Mouse (Mus musculus): ENCODE results near the gene Wdr38. TPM values are rescaled to one million over a fixed set of nuclear protein-coding genes. Genes with fewer than 3 reads are reported as not detected.

The Wdr38 gene
- polyA plus RNA-seq, 1 experiment: 0.59 TPM

DNA sequence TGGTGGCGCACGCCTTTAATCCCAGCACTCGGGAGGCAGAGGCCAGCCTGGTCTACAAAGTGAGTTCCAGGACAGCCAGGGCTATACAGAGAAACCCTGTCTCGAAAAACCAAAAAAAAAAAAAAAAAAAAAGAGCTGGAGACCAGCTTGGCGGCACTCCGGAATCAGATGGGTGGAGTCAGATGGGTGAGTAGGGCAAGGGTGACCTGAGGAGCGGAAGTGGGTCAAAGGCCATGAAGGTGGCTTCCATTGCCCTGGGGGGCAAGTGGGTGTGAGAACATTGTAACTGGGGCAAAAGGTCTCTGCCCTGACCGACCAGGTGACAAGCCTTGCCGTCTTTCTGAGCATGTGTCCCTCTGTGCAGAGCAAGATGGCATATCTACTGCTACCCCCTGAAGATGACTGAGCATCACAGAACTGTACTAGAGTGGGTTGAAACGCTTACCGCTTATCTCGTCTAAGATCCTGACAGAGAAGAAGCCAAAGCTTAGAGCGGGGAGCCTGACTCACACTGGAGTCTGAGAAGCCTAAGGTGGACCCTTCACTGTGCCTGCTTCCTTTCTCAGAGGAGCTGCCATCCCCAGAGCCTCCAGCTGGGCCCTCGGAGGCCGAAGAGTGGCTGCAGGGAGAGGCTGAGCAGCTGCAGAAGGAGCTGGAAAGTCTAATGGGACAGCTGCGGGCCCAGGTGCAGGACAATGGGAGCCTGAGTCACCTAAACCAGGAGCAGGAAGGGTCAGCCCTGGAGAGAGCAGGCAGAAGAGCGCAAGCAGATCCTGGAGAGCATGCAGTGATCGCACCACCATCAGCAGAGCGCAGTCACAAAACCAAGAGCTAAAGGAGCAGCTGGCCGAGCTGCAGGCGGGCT, 21.1 kb upstream of the Wdr38 start:
- Histone ChIP-seq H3K27me3 (replicated peaks; ENCODE audit: control insufficient read depth, insufficient read depth, low read length) (no peaks in the 10 kb centered on the region), H3K4me3 (ENCODE audit: insufficient read depth, low read depth, low read length) (no peak overlapping the region), H3K4me1 (ENCODE audit: control insufficient read depth, insufficient read depth, low read length) (no peaks in the 10 kb centered on the region), H3K36me3 (ENCODE audit: control insufficient read depth, insufficient read depth, low read length) (no peaks in the 10 kb centered on the region), H3K27ac (ENCODE audit: insufficient read depth, low read depth, low read length) (no peak overlapping the region)
- DNase-seq: no peak
- 85% methylated on average over 21 of the region's 21 CpGs for WGBS
- no peak for TF ChIP-seq CTCF (conservative IDR thresholded peaks at IDR 0.05; ENCODE audit: insufficient read depth, insufficient read length, low read depth, low read length)
- TF ChIP-seq POLR2A (IDR thresholded peaks at IDR 0.05; ENCODE audit: low read depth, low read length): no peak

DNA sequence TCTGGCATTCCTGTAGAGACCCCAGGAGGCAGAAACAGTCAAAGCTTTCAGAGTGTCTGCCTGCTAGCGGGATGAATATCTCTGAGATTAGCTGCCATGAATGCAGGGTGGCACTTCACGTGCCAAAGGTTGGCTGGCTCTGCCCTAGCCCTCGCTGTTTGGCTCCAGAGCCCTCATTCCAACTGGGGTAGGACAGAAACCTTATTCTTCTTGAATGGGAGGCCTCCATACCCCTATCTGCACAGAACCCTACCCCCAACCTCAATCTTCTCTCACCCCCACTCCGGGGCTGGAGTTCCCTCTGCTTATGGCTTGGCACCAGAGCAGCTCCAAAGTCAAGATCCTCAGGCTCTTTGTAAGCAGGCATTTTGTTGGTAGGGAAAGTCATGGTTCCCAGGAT, 19.4 kb upstream of the Wdr38 start:
- no peaks in the 10 kb centered on the region for H3K27me3 ChIP-seq (replicated peaks; ENCODE audit: control insufficient read depth, insufficient read depth, low read length)
- 84% methylated on average over 4 of the region's 4 CpGs for WGBS
- H3K4me1 ChIP-seq (ENCODE audit: control insufficient read depth, insufficient read depth, low read length): no peaks in the 10 kb centered on the region
- no peak for TF ChIP-seq POLR2A (IDR thresholded peaks at IDR 0.05; ENCODE audit: low read depth, low read length)
- no peak for TF ChIP-seq CTCF (conservative IDR thresholded peaks at IDR 0.05; ENCODE audit: insufficient read depth, insufficient read length, low read depth, low read length)
- H3K4me3 ChIP-seq (ENCODE audit: insufficient read depth, low read depth, low read length): no peak overlapping the region
- no peak for DNase-seq
- H3K36me3 ChIP-seq (ENCODE audit: control insufficient read depth, insufficient read depth, low read length): no peaks in the 10 kb centered on the region
- no peak overlapping the region for H3K27ac ChIP-seq (ENCODE audit: insufficient read depth, low read depth, low read length)

DNA sequence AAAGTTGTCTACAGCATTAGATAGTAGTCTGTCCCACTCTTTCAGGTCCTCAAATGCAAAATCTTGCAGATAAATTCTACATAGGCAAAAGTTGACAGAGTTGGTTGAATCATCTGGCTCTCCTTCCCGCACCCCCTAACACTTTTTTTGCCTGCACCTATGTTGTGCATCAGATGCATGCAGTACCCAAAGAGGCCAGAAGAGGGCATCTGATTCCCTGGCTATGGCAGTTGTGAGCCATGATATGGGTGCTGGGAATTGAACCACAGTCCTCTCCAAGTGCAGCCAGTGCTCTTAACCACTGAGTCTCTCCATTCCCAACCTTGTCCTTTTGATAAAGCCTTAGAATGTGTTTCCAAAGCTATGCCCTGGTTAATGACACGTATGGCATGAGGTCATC, 13.8 kb upstream of the Wdr38 start:
- TF ChIP-seq POLR2A (IDR thresholded peaks at IDR 0.05; ENCODE audit: low read depth, low read length) (no peak), CTCF (conservative IDR thresholded peaks at IDR 0.05; ENCODE audit: insufficient read depth, insufficient read length, low read depth, low read length) (0 out of 2 replicates have a peak, but pooled peaks have one; percentile 10)
- no peak for DNase-seq
- no peak overlapping the region for H3K4me3 ChIP-seq (ENCODE audit: insufficient read depth, low read depth, low read length)
- no peaks in the 10 kb centered on the region for H3K36me3 ChIP-seq (ENCODE audit: control insufficient read depth, insufficient read depth, low read length)
- no peaks in the 10 kb centered on the region for H3K27me3 ChIP-seq (replicated peaks; ENCODE audit: control insufficient read depth, insufficient read depth, low read length)
- no peaks in the 10 kb centered on the region for H3K4me1 ChIP-seq (ENCODE audit: control insufficient read depth, insufficient read depth, low read length)
- no peak overlapping the region for H3K27ac ChIP-seq (ENCODE audit: insufficient read depth, low read depth, low read length)
- 97% methylated on average over 2 of the region's 2 CpGs for WGBS

DNA sequence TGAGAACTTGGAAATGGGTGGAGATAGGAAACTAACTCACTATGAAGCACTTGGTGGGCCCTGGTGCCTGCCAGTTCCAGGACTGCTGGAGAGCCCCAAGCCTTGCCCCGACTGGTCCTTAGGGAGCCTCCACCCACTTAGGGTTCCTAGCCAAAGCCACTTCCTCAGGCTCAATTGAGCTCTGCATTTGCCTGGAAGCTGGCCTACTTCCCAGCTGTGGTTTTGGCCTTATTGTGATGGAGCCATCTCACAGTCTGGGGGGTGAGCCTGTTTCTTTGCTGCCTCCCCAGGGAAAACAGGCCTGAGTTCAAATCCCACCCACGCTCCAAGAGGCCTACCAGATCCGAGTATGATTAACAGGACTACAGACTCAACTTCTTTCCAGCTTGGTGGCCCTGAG, 10.7 kb upstream of the Wdr38 start:
- H3K27ac ChIP-seq (ENCODE audit: insufficient read depth, low read depth, low read length): no peak overlapping the region
- peak; percentile 55 for DNase-seq
- no peak overlapping the region for H3K4me3 ChIP-seq (ENCODE audit: insufficient read depth, low read depth, low read length)
- H3K36me3 ChIP-seq (ENCODE audit: control insufficient read depth, insufficient read depth, low read length): no peaks in the 10 kb centered on the region
- TF ChIP-seq CTCF (conservative IDR thresholded peaks at IDR 0.05; ENCODE audit: insufficient read depth, insufficient read length, low read depth, low read length) (no peak), POLR2A (IDR thresholded peaks at IDR 0.05; ENCODE audit: low read depth, low read length) (no peak)
- no peaks in the 10 kb centered on the region for H3K27me3 ChIP-seq (replicated peaks; ENCODE audit: control insufficient read depth, insufficient read depth, low read length)
- 66% methylated on average over 3 of the region's 3 CpGs for WGBS
- no peaks in the 10 kb centered on the region for H3K4me1 ChIP-seq (ENCODE audit: control insufficient read depth, insufficient read depth, low read length)

DNA sequence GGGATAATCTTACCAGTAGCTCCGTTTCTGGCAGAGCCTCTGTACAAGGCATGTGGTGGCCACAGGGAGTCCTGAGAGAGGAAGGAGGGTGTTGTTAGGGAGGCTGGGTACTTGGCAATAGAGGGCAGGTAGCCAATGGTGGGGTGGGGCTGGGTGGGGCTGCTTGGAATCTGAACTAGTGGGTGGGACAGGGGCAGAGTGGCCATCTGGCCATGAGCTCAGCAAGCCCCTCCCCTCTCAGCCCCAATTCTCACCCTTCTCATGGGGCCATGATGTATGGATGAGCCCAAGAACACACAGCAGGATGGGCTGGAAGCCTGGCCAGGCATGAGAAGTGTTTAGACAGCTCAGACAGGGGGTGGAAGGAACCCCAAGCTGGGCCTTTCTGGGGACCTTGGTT, 9.9 kb upstream of the Wdr38 start:
- TF ChIP-seq POLR2A (IDR thresholded peaks at IDR 0.05; ENCODE audit: low read depth, low read length): no peak
- no peak for TF ChIP-seq CTCF (conservative IDR thresholded peaks at IDR 0.05; ENCODE audit: insufficient read depth, insufficient read length, low read depth, low read length)
- DNase-seq: no peak
- H3K4me1 ChIP-seq (ENCODE audit: control insufficient read depth, insufficient read depth, low read length): no peaks in the 10 kb centered on the region
- H3K27me3 ChIP-seq (replicated peaks; ENCODE audit: control insufficient read depth, insufficient read depth, low read length): no peaks in the 10 kb centered on the region
- no peak overlapping the region for H3K27ac ChIP-seq (ENCODE audit: insufficient read depth, low read depth, low read length)
- H3K4me3 ChIP-seq (ENCODE audit: insufficient read depth, low read depth, low read length): no peak overlapping the region
- 69% methylated on average over 1 of the region's 1 CpGs for WGBS
- H3K36me3 ChIP-seq (ENCODE audit: control insufficient read depth, insufficient read depth, low read length): no peaks in the 10 kb centered on the region

DNA sequence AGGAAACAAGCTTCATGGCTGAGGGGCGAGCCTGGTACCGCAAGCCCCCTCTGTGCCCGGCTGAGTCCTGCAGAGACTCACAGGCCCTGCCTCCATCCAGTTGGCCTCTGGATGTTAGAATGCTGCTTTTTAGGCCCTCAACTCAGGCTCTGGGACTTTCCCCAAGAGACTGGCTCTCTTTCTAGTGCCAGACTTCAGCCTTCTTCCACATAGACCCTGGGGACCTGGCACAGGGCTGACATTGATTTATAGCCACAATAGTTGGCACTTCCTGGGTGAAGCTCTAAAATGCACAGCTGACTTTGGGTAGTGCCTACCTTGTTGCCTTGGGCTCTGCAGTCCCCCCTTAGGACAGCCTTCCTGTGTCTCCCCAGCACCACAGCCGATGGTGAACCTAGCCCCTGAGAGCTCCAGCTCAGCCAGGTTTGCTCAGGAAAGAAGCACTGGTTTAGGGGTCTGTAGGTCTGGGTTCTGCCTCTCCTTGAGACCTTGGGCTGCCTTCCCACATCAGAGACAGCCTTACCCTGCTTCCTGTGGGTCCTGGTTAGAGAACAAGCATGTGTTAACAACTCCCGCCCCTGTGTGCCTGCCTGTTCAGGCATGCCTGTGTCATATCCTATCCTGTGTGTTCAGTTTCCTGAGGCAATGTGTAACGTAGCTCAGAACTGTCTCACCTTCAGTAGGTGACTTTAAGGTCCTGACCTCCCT, 9.3 kb upstream of the Wdr38 start:
- TF ChIP-seq POLR2A (IDR thresholded peaks at IDR 0.05; ENCODE audit: low read depth, low read length): no peak
- TF ChIP-seq CTCF (conservative IDR thresholded peaks at IDR 0.05; ENCODE audit: insufficient read depth, insufficient read length, low read depth, low read length): no peak
- Histone ChIP-seq H3K4me3 (ENCODE audit: insufficient read depth, low read depth, low read length) (no peak overlapping the region), H3K27ac (ENCODE audit: insufficient read depth, low read depth, low read length) (no peak overlapping the region), H3K4me1 (ENCODE audit: control insufficient read depth, insufficient read depth, low read length) (no peaks in the 10 kb centered on the region), H3K36me3 (ENCODE audit: control insufficient read depth, insufficient read depth, low read length) (no peaks in the 10 kb centered on the region), H3K27me3 (replicated peaks; ENCODE audit: control insufficient read depth, insufficient read depth, low read length) (no peaks in the 10 kb centered on the region)
- DNase-seq: no peak
- 80% methylated on average over 6 of the region's 6 CpGs for WGBS

DNA sequence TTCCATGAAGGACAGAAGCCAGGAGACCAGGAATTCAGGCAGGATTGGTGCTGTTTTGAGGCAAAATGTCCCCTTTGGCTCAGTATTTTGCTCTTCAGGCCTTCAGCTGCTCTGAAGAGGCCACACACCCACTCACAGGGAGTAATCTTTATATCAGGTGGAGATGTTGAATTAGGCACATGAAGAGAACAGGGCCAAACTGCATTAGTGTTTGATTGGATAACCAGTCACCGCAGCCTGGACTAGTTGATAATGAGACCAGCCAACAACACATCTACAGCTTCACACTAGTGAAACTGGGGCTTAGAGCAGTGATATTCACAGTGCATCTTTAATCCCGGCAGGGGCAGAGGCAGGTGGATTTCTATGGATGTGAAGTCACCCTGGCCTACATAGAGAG, 8.3 kb upstream of the Wdr38 start:
- H3K27me3 ChIP-seq (replicated peaks; ENCODE audit: control insufficient read depth, insufficient read depth, low read length): no peaks in the 10 kb centered on the region
- no peak for TF ChIP-seq CTCF (conservative IDR thresholded peaks at IDR 0.05; ENCODE audit: insufficient read depth, insufficient read length, low read depth, low read length)
- no peak for TF ChIP-seq POLR2A (IDR thresholded peaks at IDR 0.05; ENCODE audit: low read depth, low read length)
- H3K4me1 ChIP-seq (ENCODE audit: control insufficient read depth, insufficient read depth, low read length): no peaks in the 10 kb centered on the region
- no peak overlapping the region for H3K27ac ChIP-seq (ENCODE audit: insufficient read depth, low read depth, low read length)
- H3K36me3 ChIP-seq (ENCODE audit: control insufficient read depth, insufficient read depth, low read length): no peaks in the 10 kb centered on the region
- 94% methylated on average over 2 of the region's 2 CpGs for WGBS
- no peak for DNase-seq
- no peak overlapping the region for H3K4me3 ChIP-seq (ENCODE audit: insufficient read depth, low read depth, low read length)

All from kidney, adult 2 months (tissue).